Mouse (Mus musculus): ENCODE data around the gene Sowaha. TPM values are rescaled to one million over a fixed set of nuclear protein-coding genes. Genes with fewer than 3 reads are reported as not detected.
A peak's percentile ranks its signal among the peaks of the same experiment; 100 is the strongest.

The Sowaha gene
- polyA plus RNA-seq, 1 experiment from 2014 or later: 0.25 TPM

GRCm38 (mm10) chr11:53495417-53495816, 15.3 kb upstream of the Sowaha start:
- no peaks in the 10 kb centered on the region for H3K36me3 ChIP-seq (ENCODE audit: control insufficient read depth, insufficient read depth, low read length)
- H3K27me3 ChIP-seq (ENCODE audit: control insufficient read depth, insufficient read depth, low read length): peaks cover 25% of the 10 kb centered on the region
- no peak for DNase-seq (ENCODE audit: low spot score)
- 25% methylated on average over 6 of the region's 6 CpGs for WGBS
- no peak overlapping the region for H3K4me2 ChIP-seq (replicated peaks; ENCODE audit: low read depth, low read length)
- H3K9ac ChIP-seq (ENCODE audit: low read depth, low read length): no peak overlapping the region
- no peak overlapping the region for H3K27ac ChIP-seq (ENCODE audit: low read depth, low read length)
- no peak overlapping the region for H3K4me3 ChIP-seq (ENCODE audit: low read depth, low read length)
- no peak for ATAC-seq (ENCODE audit: low FRiP score)
- peaks cover 6% of the 10 kb centered on the region for H3K4me1 ChIP-seq (replicated peaks; ENCODE audit: control insufficient read depth, insufficient read depth, low read length)
- H3K9me3 ChIP-seq (ENCODE audit: control insufficient read depth, low read length): no peaks in the 10 kb centered on the region

GRCm38 (mm10) chr11:53493243-53493955, 13.3 kb upstream of the Sowaha start:
- ATAC-seq (ENCODE audit: low FRiP score): peak; percentile 64; the same call in 1 of the 2 replicates
- peak; percentile 40 for DNase-seq (ENCODE audit: low spot score)
- Histone ChIP-seq H3K4me1 (replicated peaks; ENCODE audit: control insufficient read depth, insufficient read depth, low read length) (peaks cover 6% of the 10 kb centered on the region), H3K27me3 (ENCODE audit: control insufficient read depth, insufficient read depth, low read length) (peaks cover 20% of the 10 kb centered on the region), H3K9me3 (ENCODE audit: control insufficient read depth, low read length) (no peaks in the 10 kb centered on the region), H3K9ac (ENCODE audit: low read depth, low read length) (no peak overlapping the region), H3K4me3 (ENCODE audit: low read depth, low read length) (no peak overlapping the region), H3K27ac (ENCODE audit: low read depth, low read length) (no peak overlapping the region), H3K36me3 (ENCODE audit: control insufficient read depth, insufficient read depth, low read length) (no peaks in the 10 kb centered on the region), H3K4me2 (replicated peaks; ENCODE audit: low read depth, low read length) (no peak overlapping the region)
- WGBS: 9% methylated on average over 3 of the region's 3 CpGs

- H3K36me3 ChIP-seq (ENCODE audit: control insufficient read depth, insufficient read depth, low read length): no peaks in the 10 kb centered on the region
- ATAC-seq (ENCODE audit: low FRiP score) (peak; percentile 72), DNase-seq (ENCODE audit: low spot score) (peak; percentile 73)
- H3K27me3 ChIP-seq (ENCODE audit: control insufficient read depth, insufficient read depth, low read length): peaks cover 24% of the 10 kb centered on the region
- peaks cover 6% of the 10 kb centered on the region for H3K4me1 ChIP-seq (replicated peaks; ENCODE audit: control insufficient read depth, insufficient read depth, low read length)
- no peak overlapping the region for H3K27ac ChIP-seq (ENCODE audit: low read depth, low read length)
- no peak overlapping the region for H3K9ac ChIP-seq (ENCODE audit: low read depth, low read length)
- WGBS: 8% methylated on average over 8 of the region's 8 CpGs
- no peak overlapping the region for H3K4me3 ChIP-seq (ENCODE audit: low read depth, low read length)
- no peak overlapping the region for H3K4me2 ChIP-seq (replicated peaks; ENCODE audit: low read depth, low read length)
- H3K9me3 ChIP-seq (ENCODE audit: control insufficient read depth, low read length): no peaks in the 10 kb centered on the region
These were observed 11.9 kb upstream of the Sowaha start for GRCm38 (mm10) chr11:53491954-53492401.

GRCm38 (mm10) chr11:53489421-53489820, 9.3 kb upstream of the Sowaha start:
- H3K4me3 ChIP-seq (ENCODE audit: low read depth, low read length): no peak overlapping the region
- H3K36me3 ChIP-seq (ENCODE audit: control insufficient read depth, insufficient read depth, low read length): no peaks in the 10 kb centered on the region
- no peak overlapping the region for H3K27ac ChIP-seq (ENCODE audit: low read depth, low read length)
- 66% methylated on average over 9 of the region's 9 CpGs for WGBS
- H3K9ac ChIP-seq (ENCODE audit: low read depth, low read length): no peak overlapping the region
- H3K4me1 ChIP-seq (replicated peaks; ENCODE audit: control insufficient read depth, insufficient read depth, low read length): peaks cover 3% of the 10 kb centered on the region; the same call in 1 of the 2 replicates
- H3K9me3 ChIP-seq (ENCODE audit: control insufficient read depth, low read length): no peaks in the 10 kb centered on the region
- H3K4me2 ChIP-seq (replicated peaks; ENCODE audit: low read depth, low read length): no peak overlapping the region
- peaks cover 29% of the 10 kb centered on the region for H3K27me3 ChIP-seq (ENCODE audit: control insufficient read depth, insufficient read depth, low read length)
- DNase-seq (ENCODE audit: low spot score) (no peak), ATAC-seq (ENCODE audit: low FRiP score) (no peak)

GRCm38 (mm10) chr11:53489007-53489406, 8.9 kb upstream of the Sowaha start:
- ATAC-seq (ENCODE audit: low FRiP score) (no peak), DNase-seq (ENCODE audit: low spot score) (peak; percentile 26)
- WGBS: 93% methylated on average over 5 of the region's 5 CpGs
- no peaks in the 10 kb centered on the region for H3K9me3 ChIP-seq (ENCODE audit: control insufficient read depth, low read length)
- peaks cover 3% of the 10 kb centered on the region; the same call in 1 of the 2 replicates for H3K4me1 ChIP-seq (replicated peaks; ENCODE audit: control insufficient read depth, insufficient read depth, low read length)
- H3K27me3 ChIP-seq (ENCODE audit: control insufficient read depth, insufficient read depth, low read length): peaks cover 29% of the 10 kb centered on the region
- no peak overlapping the region for H3K9ac ChIP-seq (ENCODE audit: low read depth, low read length)
- no peak overlapping the region for H3K4me2 ChIP-seq (replicated peaks; ENCODE audit: low read depth, low read length)
- no peaks in the 10 kb centered on the region for H3K36me3 ChIP-seq (ENCODE audit: control insufficient read depth, insufficient read depth, low read length)
- H3K4me3 ChIP-seq (ENCODE audit: low read depth, low read length): no peak overlapping the region
- no peak overlapping the region for H3K27ac ChIP-seq (ENCODE audit: low read depth, low read length)

GRCm38 (mm10) chr11:53486822-53487594, 6.9 kb upstream of the Sowaha start:
- 16% methylated on average over 27 of the region's 27 CpGs for WGBS
- Histone ChIP-seq H3K4me2 (replicated peaks; ENCODE audit: low read depth, low read length) (0 out of 2 replicates have a peak overlapping the region, but pooled peaks have one; percentile 11), H3K9me3 (ENCODE audit: control insufficient read depth, low read length) (no peaks in the 10 kb centered on the region), H3K27me3 (ENCODE audit: control insufficient read depth, insufficient read depth, low read length) (peaks cover 38% of the 10 kb centered on the region), H3K27ac (ENCODE audit: low read depth, low read length) (no peak overlapping the region), H3K4me3 (ENCODE audit: low read depth, low read length) (no peak overlapping the region), H3K9ac (ENCODE audit: low read depth, low read length) (no peak overlapping the region), H3K4me1 (replicated peaks; ENCODE audit: control insufficient read depth, insufficient read depth, low read length) (no peaks in the 10 kb centered on the region), H3K36me3 (ENCODE audit: control insufficient read depth, insufficient read depth, low read length) (no peaks in the 10 kb centered on the region)
- DNase-seq (ENCODE audit: low spot score): peak; percentile 46
- peak; percentile 33; the same call in 1 of the 2 replicates for ATAC-seq (ENCODE audit: low FRiP score)

GRCm38 (mm10) chr11:53486351-53486750, 6.3 kb upstream of the Sowaha start:
- H3K27ac ChIP-seq (ENCODE audit: low read depth, low read length): no peak overlapping the region
- 62% methylated on average over 3 of the region's 3 CpGs for WGBS
- H3K4me1 ChIP-seq (replicated peaks; ENCODE audit: control insufficient read depth, insufficient read depth, low read length): no peaks in the 10 kb centered on the region
- no peak overlapping the region for H3K4me2 ChIP-seq (replicated peaks; ENCODE audit: low read depth, low read length)
- peaks cover 45% of the 10 kb centered on the region for H3K27me3 ChIP-seq (ENCODE audit: control insufficient read depth, insufficient read depth, low read length)
- no peaks in the 10 kb centered on the region for H3K9me3 ChIP-seq (ENCODE audit: control insufficient read depth, low read length)
- H3K4me3 ChIP-seq (ENCODE audit: low read depth, low read length): no peak overlapping the region
- no peak overlapping the region for H3K9ac ChIP-seq (ENCODE audit: low read depth, low read length)
- ATAC-seq (ENCODE audit: low FRiP score) (no peak), DNase-seq (ENCODE audit: low spot score) (no peak)
- no peaks in the 10 kb centered on the region for H3K36me3 ChIP-seq (ENCODE audit: control insufficient read depth, insufficient read depth, low read length)

GRCm38 (mm10) chr11:53485719-53486118, 5.6 kb upstream of the Sowaha start:
- Histone ChIP-seq H3K4me2 (replicated peaks; ENCODE audit: low read depth, low read length) (no peak overlapping the region), H3K9me3 (ENCODE audit: control insufficient read depth, low read length) (no peaks in the 10 kb centered on the region), H3K4me3 (ENCODE audit: low read depth, low read length) (no peak overlapping the region), H3K27ac (ENCODE audit: low read depth, low read length) (no peak overlapping the region), H3K36me3 (ENCODE audit: control insufficient read depth, insufficient read depth, low read length) (no peaks in the 10 kb centered on the region), H3K27me3 (ENCODE audit: control insufficient read depth, insufficient read depth, low read length) (peaks cover 50% of the 10 kb centered on the region), H3K9ac (ENCODE audit: low read depth, low read length) (no peak overlapping the region), H3K4me1 (replicated peaks; ENCODE audit: control insufficient read depth, insufficient read depth, low read length) (no peaks in the 10 kb centered on the region)
- ATAC-seq (ENCODE audit: low FRiP score) (no peak), DNase-seq (ENCODE audit: low spot score) (no peak)
- WGBS: 45% methylated on average over 3 of the region's 3 CpGs
